Mouse (Mus musculus) liver, postnatal 0 days (tissue): ENCODE measurements around the gene Zfp664.

Experiments used
- CTCF ChIP-seq: sonication (generic); IDR thresholded peaks from 2 replicates; pipeline ENCODE4 v1.5.1; 2016; ENCODE audit warnings: antibody characterized with exemption, low read depth
- EP300 ChIP-seq: IDR thresholded peaks from 2 replicates; pipeline ENCODE4 v1.6.1; 2016; ENCODE audit warnings: antibody characterized with exemption, low read depth, mild to moderate bottlenecking

- TF ChIP-seq CTCF (no peak), EP300 (no peak)
These were observed 22.3 kb upstream of the Zfp664 start for GRCm38 (mm10) chr5:124840202-124840601.
